ENCODE assay signal across 23 mouse cellular contexts in genomic region chrX:169792879-169793278, GRCm38 (mm10). TPM values are rescaled to one million over a fixed set of nuclear protein-coding genes. Genes with fewer than 3 reads are reported as not detected.
DNase-seq lines count a peak whose midpoint lies in the region; ATAC-seq lines count a peak whose summit lies in the region.
"Had no signal": no experiment of that assay in that cellular context is flagged by ENCODE, and none has a peak within 500 bp of the region (broad histone marks: within the 10 kb centered on the region; RNA-seq: fewer than 3 reads in every experiment).

No protein-coding gene starts in this region.

- no peak overlapping the region for H3K27ac ChIP-seq in forebrain, embryonic 11.5 days (ENCODE audit: low read depth, low read length)
- no peak overlapping the region for H3K27ac ChIP-seq in forebrain, embryonic 16.5 days (ENCODE audit: low read length)
- no peak overlapping the region for H3K27ac ChIP-seq in kidney, embryonic 16.5 days (ENCODE audit: low read length)
- H3K27ac ChIP-seq in limb, embryonic 13.5 days, result no peak overlapping the region
- H3K27ac ChIP-seq: heart, embryonic 13.5 days; hindbrain, embryonic 13.5 days; limb, embryonic 15.5 days had no signal

- H3K4me2 ChIP-seq in forebrain, embryonic 11.5 days (ENCODE audit: low read depth, low read length, severe bottlenecking), result no peak overlapping the region
- no peak overlapping the region for H3K4me2 ChIP-seq in forebrain, embryonic 16.5 days (ENCODE audit: low read length)
- no peak overlapping the region for H3K4me2 ChIP-seq in kidney, embryonic 16.5 days (replicated peaks; ENCODE audit: low read depth, low read length)
- H3K4me2 ChIP-seq in limb, embryonic 13.5 days (replicated peaks), result no peak overlapping the region
- H3K4me2 ChIP-seq: heart, embryonic 13.5 days; hindbrain, embryonic 13.5 days; limb, embryonic 15.5 days had no signal

- 15% methylated on average over 1 of the region's 1 CpGs for WGBS in forebrain, embryonic 11.5 days
- 32% methylated on average over 1 of the region's 1 CpGs for WGBS in forebrain, embryonic 16.5 days
- WGBS in kidney, embryonic 16.5 days, result 11% methylated on average over 1 of the region's 1 CpGs
- WGBS in limb, embryonic 13.5 days, result 15% methylated on average over 1 of the region's 1 CpGs

- H3K36me3 ChIP-seq in forebrain, embryonic 11.5 days (ENCODE audit: control insufficient read depth, insufficient read depth, low read length), result no peaks in the 10 kb centered on the region
- H3K36me3 ChIP-seq in forebrain, embryonic 16.5 days (ENCODE audit: control insufficient read depth, insufficient read depth), result no peaks in the 10 kb centered on the region
- no peaks in the 10 kb centered on the region for H3K36me3 ChIP-seq in kidney, embryonic 16.5 days (ENCODE audit: insufficient read depth, low read length)
- H3K36me3 ChIP-seq in limb, embryonic 13.5 days, result no peaks in the 10 kb centered on the region
- H3K36me3 ChIP-seq: heart, embryonic 13.5 days; hindbrain, embryonic 13.5 days; limb, embryonic 15.5 days had no signal

- no peaks in the 10 kb centered on the region for H3K9me3 ChIP-seq in forebrain, embryonic 11.5 days (ENCODE audit: control insufficient read depth, low read length)
- H3K9me3 ChIP-seq in forebrain, embryonic 16.5 days (ENCODE audit: control insufficient read depth, low read length), result no peaks in the 10 kb centered on the region
- H3K9me3 ChIP-seq in kidney, embryonic 16.5 days (ENCODE audit: low read length), result no peaks in the 10 kb centered on the region
- H3K9me3 ChIP-seq in limb, embryonic 13.5 days, result no peaks in the 10 kb centered on the region
- H3K9me3 ChIP-seq: heart, embryonic 13.5 days; hindbrain, embryonic 13.5 days; limb, embryonic 15.5 days had no signal

- H3K9ac ChIP-seq in forebrain, embryonic 11.5 days (ENCODE audit: low read length), result no peak overlapping the region
- H3K9ac ChIP-seq in forebrain, embryonic 16.5 days (replicated peaks; ENCODE audit: low read depth, low read length), result no peak overlapping the region
- H3K9ac ChIP-seq in kidney, embryonic 16.5 days (replicated peaks; ENCODE audit: low read length), result no peak overlapping the region
- no peak overlapping the region for H3K9ac ChIP-seq in limb, embryonic 13.5 days
- H3K9ac ChIP-seq: heart, embryonic 13.5 days; hindbrain, embryonic 13.5 days; limb, embryonic 15.5 days had no signal

- no peaks in the 10 kb centered on the region for H3K4me1 ChIP-seq in forebrain, embryonic 11.5 days (replicated peaks; ENCODE audit: control insufficient read depth, insufficient read depth, low read length)
- H3K4me1 ChIP-seq in forebrain, embryonic 16.5 days (replicated peaks; ENCODE audit: control insufficient read depth, insufficient read depth, low read length), result no peaks in the 10 kb centered on the region
- no peaks in the 10 kb centered on the region for H3K4me1 ChIP-seq in kidney, embryonic 16.5 days (ENCODE audit: insufficient read depth, low read length)
- H3K4me1 ChIP-seq in limb, embryonic 13.5 days, result no peaks in the 10 kb centered on the region
- H3K4me1 ChIP-seq: heart, embryonic 13.5 days; hindbrain, embryonic 13.5 days; limb, embryonic 15.5 days had no signal

- peak; percentile 78 for ATAC-seq in forebrain, embryonic 11.5 days (replicated peaks; ENCODE audit: low FRiP score)
- ATAC-seq in forebrain, embryonic 16.5 days, result no peak
- peak; percentile 71; the same call in 1 of the 2 replicates for ATAC-seq in kidney, embryonic 16.5 days (ENCODE audit: low FRiP score, low TSS enrichment)
- ATAC-seq in limb, embryonic 13.5 days (ENCODE audit: low FRiP score, low read depth), result peak; percentile 66
- ATAC-seq: activated CD4-positive, CD25-positive, alpha-beta regulatory T cell, adult 4 months; intestine, embryonic 16.5 days had no signal

- no peak for DNase-seq in forebrain, embryonic 11.5 days (ENCODE audit: low spot score)
- DNase-seq in kidney, postnatal 36 days, result no peak
- DNase-seq in ZHBTc4 (ENCODE audit: low read depth, low spot score), result peak; percentile 1
- no peak for DNase-seq in spleen, postnatal 14 days (ENCODE audit: low spot score in 2 of 2)
- DNase-seq in adrenal gland, adult 18-20 months (ENCODE audit: low spot score in 2 of 2), result no peak
- DNase-seq: cerebellum, postnatal 10 days; lung, adult 18-20 months; lung, postnatal 36 days; right cerebral cortex, postnatal 14 days; thymus, postnatal 4 days had no signal

- H3K27me3 ChIP-seq in forebrain, embryonic 11.5 days (ENCODE audit: control insufficient read depth, insufficient read depth, low read length), result no peaks in the 10 kb centered on the region; the same call in 1 of the 2 replicates
- H3K27me3 ChIP-seq in forebrain, embryonic 16.5 days (replicated peaks; ENCODE audit: control insufficient read depth, insufficient read depth, low read length), result no peaks in the 10 kb centered on the region
- peaks cover 4% of the 10 kb centered on the region; the same call in 1 of the 2 replicates for H3K27me3 ChIP-seq in kidney, embryonic 16.5 days (ENCODE audit: insufficient read depth, low read length)
- H3K27me3 ChIP-seq in limb, embryonic 13.5 days, result peaks cover 11% of the 10 kb centered on the region; the same call in 1 of the 2 replicates
- H3K27me3 ChIP-seq: CH12.LX; limb, embryonic 15.5 days had no signal

- no peak overlapping the region for H3K4me3 ChIP-seq in forebrain, embryonic 11.5 days (ENCODE audit: low read depth, low read length)
- H3K4me3 ChIP-seq in forebrain, embryonic 16.5 days (replicated peaks; ENCODE audit: low read length), result no peak overlapping the region
- H3K4me3 ChIP-seq in kidney, embryonic 16.5 days (ENCODE audit: low read length), result no peak overlapping the region
- no peak overlapping the region for H3K4me3 ChIP-seq in limb, embryonic 13.5 days
- H3K4me3 ChIP-seq: heart, embryonic 13.5 days; hindbrain, embryonic 13.5 days; limb, embryonic 15.5 days had no signal

RNA-seq across cellular contexts. Expression of gene 4933400A11Rik, which starts 13.4 kb away (rescaled TPM):
- polyA plus RNA-seq in forebrain, embryonic 11.5 days (2014; fragmentation: Nextera tagmentation; extraction: Ambion mirVana), result 0.36 TPM in 1 of 2 replicates, not detected in the other
- not detected in 2 replicates for polyA plus RNA-seq in forebrain, embryonic 16.5 days (2015; fragmentation: Nextera tagmentation; extraction: Ambion mirVana)
- not detected in 2 replicates for polyA plus RNA-seq in kidney, embryonic 16.5 days (2015; fragmentation: Nextera tagmentation; extraction: Ambion mirVana)
- polyA plus RNA-seq in limb, embryonic 13.5 days (2015; fragmentation: Nextera tagmentation; extraction: Ambion mirVana), result 0.20 and 0.34 TPM in 2 replicates
- total RNA-seq in adrenal gland, adult 18-20 months (2021), result not detected
- total RNA-seq: adrenal gland, postnatal 4 days; CH12.LX; left cerebral cortex, adult 18-20 months had no signal
- polyA plus RNA-seq: activated CD4-positive, CD25-positive, alpha-beta regulatory T cell, adult 4 months; frontal cortex, adult 2 months; gonadal fat pad, adult 2 months; hindbrain, embryonic 13.5 days had no signal
